Mouse (Mus musculus): ENCODE data around the gene Cntnap2.

- TF ChIP-seq POLR2AphosphoS2 (IDR thresholded peaks at IDR 0.05; ENCODE audit: insufficient read length, low read depth) (no peak), REST (IDR thresholded peaks at IDR 0.05; ENCODE audit: insufficient read depth, insufficient read length) (no peak), POLR2A (IDR thresholded peaks at IDR 0.05; ENCODE audit: insufficient read length, low read depth) (no peak), E2F4 (IDR thresholded peaks at IDR 0.05; ENCODE audit: insufficient read depth) (no peak), USF1 (IDR thresholded peaks at IDR 0.05; ENCODE audit: low read depth) (no peak), MAX (IDR thresholded peaks at IDR 0.05; ENCODE audit: low read depth) (no peak), CEBPB (IDR thresholded peaks at IDR 0.05; ENCODE audit: insufficient read depth, poor library complexity, severe bottlenecking) (no peak), TCF12 (IDR thresholded peaks at IDR 0.05; ENCODE audit: insufficient read depth, poor library complexity, severe bottlenecking) (no peak), MYOG (IDR thresholded peaks at IDR 0.05; ENCODE audit: control insufficient read depth in 1 of 3, insufficient read depth in 1 of 3, insufficient read length in 2 of 3, low read depth in 2 of 3) (no peak), SRF (IDR thresholded peaks at IDR 0.05; ENCODE audit: control insufficient read depth, insufficient read length, low read depth) (no peak), TCF3 (IDR thresholded peaks at IDR 0.05; ENCODE audit: insufficient read length, low read depth) (no peak), MYOD1 (IDR thresholded peaks at IDR 0.05; ENCODE audit: control insufficient read depth in 1 of 3, insufficient read length in 2 of 3, low read depth in 2 of 3) (no peak)
These were observed 322.0 kb downstream of the Cntnap2 start for GRCm38 (mm10) chr6:45381126-45381525.
